Mouse (Mus musculus) midbrain, postnatal 0 days (tissue): ENCODE data around the gene Gas2. TPM values are rescaled to one million over a fixed set of nuclear protein-coding genes. Genes with fewer than 3 reads are reported as not detected.

Experiments used
- ATAC-seq: fragments of 200-750 bp; cut with Nextera tagmentation; 2 replicates; pipeline ENCODE4 v1.8.0; 2017; ENCODE audit warnings: moderate number of reproducible peaks, mild to moderate bottlenecking, moderate TSS enrichment, moderate library complexity; ENCODE audit not compliant: low FRiP score
- DNase-seq: peaks from one replicate; pipeline ENCODE4 v3.0.0-alpha.2; 2015; ENCODE audit warnings: low spot score
- H3K27ac ChIP-seq: fragments of 300-500 bp; sonication (generic); 2 replicates; pipeline ENCODE4 v1.5.1; 2014; ENCODE audit warnings: low read depth, mild to moderate bottlenecking, low read length, mixed read lengths
- H3K27me3 ChIP-seq: fragments of 300-500 bp; sonication (generic); 2 replicates; pipeline ENCODE4 v1.6.1; 2014; ENCODE audit warnings: low read length, control low read depth, mixed read lengths; ENCODE audit not compliant: insufficient read depth
- H3K36me3 ChIP-seq: fragments of 300-500 bp; sonication (generic); 2 replicates; pipeline ENCODE4 v1.6.1; 2014; ENCODE audit warnings: low read length, control low read depth, mixed read lengths; ENCODE audit not compliant: insufficient read depth
- H3K4me1 ChIP-seq: fragments of 300-500 bp; sonication (generic); 2 replicates; pipeline ENCODE4 v1.6.1; 2014; ENCODE audit warnings: mild to moderate bottlenecking, control low read depth, antibody characterized with exemption, low read length, mixed read lengths; ENCODE audit not compliant: insufficient read depth
- H3K4me2 ChIP-seq: fragments of 300-500 bp; sonication (generic); 2 replicates; pipeline ENCODE4 v1.6.1; 2014; ENCODE audit warnings: low read depth, mild to moderate bottlenecking, low read length, mixed read lengths; ENCODE audit not compliant: poor library complexity, severe bottlenecking
- H3K4me3 ChIP-seq: fragments of 300-500 bp; sonication (generic); 2 replicates; pipeline ENCODE4 v1.5.1; 2014; ENCODE audit warnings: low read depth, mild to moderate bottlenecking, low read length, moderate library complexity
- H3K9ac ChIP-seq: fragments of 300-500 bp; sonication (generic); replicated peaks from 2 replicates; pipeline ENCODE4 v1.6.1; 2014; ENCODE audit warnings: mild to moderate bottlenecking, low read length, moderate library complexity, mixed read lengths; ENCODE audit not compliant: poor library complexity, severe bottlenecking
- H3K9me3 ChIP-seq: fragments of 300-500 bp; sonication (generic); 2 replicates; pipeline ENCODE4 v1.6.1; 2016; ENCODE audit warnings: low read length, control low read depth
- CTCF ChIP-seq: IDR thresholded peaks from 2 replicates; pipeline ENCODE4 v1.5.1; 2016; ENCODE audit warnings: antibody characterized with exemption, mild to moderate bottlenecking
- WGBS: fragments of 180-500 bp; shearing (Covaris S2); extraction: QIAGEN DNeasy Blood & Tissue Kit; methylation state at CpG from one replicate; pipeline ENCODE4 v1.1.7; 2014; 5-methylcytosine and 5-hydroxymethylcytosine counted together
- polyA plus RNA-seq: library from polyadenylated mRNA; unstranded; fragments of >200 nt; fragmentation: Nextera tagmentation; extraction: Ambion mirVana; gene quantifications from 2 replicates; pipeline ENCODE4 v1.2.1, GENCODE M21; 2015
- total RNA-seq: library from RNA; depleted of rRNA; stranded (reverse); fragments of >200 nt; gene quantifications from 2 replicates; pipeline ENCODE4 v1.2.3, GENCODE M21; 2014; rRNA removed

Gas2 gene
- 17.5 and 37.1 TPM in 2 replicates for total RNA-seq
- 14.7 and 15.0 TPM in 2 replicates for polyA plus RNA-seq

DNA sequence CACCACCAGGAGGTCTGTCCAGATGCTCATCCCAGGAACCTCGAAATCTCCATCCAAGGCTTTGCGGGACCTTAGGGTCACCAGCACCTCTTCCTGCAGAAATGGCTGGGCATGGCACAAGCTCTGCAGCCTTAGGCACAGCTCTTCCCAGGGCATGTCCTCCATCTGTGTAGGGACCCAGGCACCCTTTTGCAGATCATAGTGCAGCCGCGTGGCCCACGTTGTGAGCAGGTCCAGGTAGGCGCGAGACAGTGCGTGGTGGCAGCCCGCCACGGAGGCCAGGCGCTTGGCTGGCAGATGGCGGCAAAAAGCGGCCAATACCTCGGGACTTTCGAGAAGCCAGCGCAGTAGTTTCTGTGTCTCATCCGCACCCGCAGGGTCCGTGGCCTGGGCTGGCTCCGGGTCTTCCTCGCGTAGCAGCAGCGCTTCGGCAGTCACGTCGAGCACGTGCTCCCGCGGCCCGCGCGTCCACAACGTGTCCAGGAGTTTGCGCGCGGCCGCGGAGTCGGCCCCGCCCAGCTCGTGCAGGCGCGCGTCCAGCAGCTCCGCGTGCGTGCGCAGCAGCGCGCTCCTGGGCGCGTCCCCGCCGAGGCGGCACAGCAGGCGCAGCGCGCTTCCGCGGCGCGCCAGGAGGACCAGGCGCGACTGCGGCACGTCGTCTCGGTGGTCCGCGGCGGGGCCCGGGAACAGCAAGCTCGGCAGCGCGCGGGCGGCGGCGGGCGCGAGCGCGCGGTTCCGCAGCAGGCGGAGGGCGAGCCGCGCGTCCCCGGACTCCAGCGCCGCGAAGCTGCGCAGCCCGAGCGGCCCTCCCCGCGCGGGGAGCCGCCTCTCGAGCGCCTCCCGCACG is at the start of gene Gas2:
Gene Gas2, plus strand, starts transcription at position 766 of the 847 bp plus-strand sequence.
- H3K9ac ChIP-seq: peak within 1 kb of the TSS; percentile 79
- H3K4me3 ChIP-seq: peak within 1 kb of the TSS; percentile 75
- no peaks in the 10 kb centered on the region for H3K36me3 ChIP-seq
- DNase-seq (peak; percentile 93), ATAC-seq (peak; percentile 90)
- WGBS: 11% methylated on average over 64 of the region's 105 CpGs
- no peaks in the 10 kb centered on the region for H3K27me3 ChIP-seq
- H3K4me2 ChIP-seq: peak within 1 kb of the TSS; percentile 66
- H3K27ac ChIP-seq: peak within 1 kb of the TSS; percentile 98
- H3K9me3 ChIP-seq: no peaks in the 10 kb centered on the region
- no peaks in the 10 kb centered on the region; the same call in 1 of the 2 replicates for H3K4me1 ChIP-seq
- TF ChIP-seq CTCF: no peak

DNA sequence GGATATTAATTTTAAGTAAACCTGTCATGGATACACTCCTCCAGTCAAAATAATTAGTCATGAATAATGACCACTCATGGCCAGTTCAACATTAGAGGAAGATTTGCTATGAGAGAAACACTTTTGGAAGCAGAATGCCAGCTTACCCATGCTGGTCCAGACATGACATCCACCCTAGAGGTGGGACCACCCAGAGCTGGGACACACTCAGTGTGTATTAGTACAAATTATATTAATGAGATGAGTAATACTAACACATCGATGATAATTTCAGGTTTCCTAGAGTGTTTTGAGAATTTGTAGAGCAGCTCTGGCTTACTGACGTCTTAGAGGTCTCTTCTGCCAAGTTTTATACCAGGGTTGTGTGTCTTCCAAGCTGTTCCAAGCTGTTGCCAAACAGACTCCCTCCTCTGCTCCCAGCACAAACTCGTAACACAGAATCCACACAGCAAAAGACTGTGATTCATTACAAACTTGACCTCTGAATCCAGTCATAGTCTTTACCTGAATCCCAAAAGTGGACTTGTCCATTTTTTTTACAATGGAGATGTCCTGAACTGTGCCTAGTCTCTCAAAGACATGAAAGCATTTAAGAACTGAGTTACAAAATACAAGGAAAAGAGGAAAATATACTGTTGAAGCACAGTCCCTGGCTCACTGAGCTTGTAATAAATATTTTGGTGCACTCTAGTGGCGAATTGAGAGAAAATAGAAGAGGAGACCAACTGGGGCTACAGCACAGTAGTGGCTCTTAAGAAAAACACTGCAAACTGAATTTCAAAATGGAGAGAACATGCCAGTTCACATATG is 46.1 kb upstream of the Gas2 start:
- H3K36me3 ChIP-seq: no peaks in the 10 kb centered on the region
- DNase-seq: peak; percentile 78
- no peaks in the 10 kb centered on the region for H3K27me3 ChIP-seq
- no peak overlapping the region for H3K4me3 ChIP-seq
- no peaks in the 10 kb centered on the region for H3K9me3 ChIP-seq
- H3K27ac ChIP-seq: no peak overlapping the region
- no peak overlapping the region for H3K9ac ChIP-seq
- ATAC-seq: peak; percentile 56
- no peak overlapping the region for H3K4me2 ChIP-seq
- TF ChIP-seq CTCF: peak; percentile 80
- 57% methylated on average over 4 of the region's 4 CpGs for WGBS
- H3K4me1 ChIP-seq: no peaks in the 10 kb centered on the region

DNA sequence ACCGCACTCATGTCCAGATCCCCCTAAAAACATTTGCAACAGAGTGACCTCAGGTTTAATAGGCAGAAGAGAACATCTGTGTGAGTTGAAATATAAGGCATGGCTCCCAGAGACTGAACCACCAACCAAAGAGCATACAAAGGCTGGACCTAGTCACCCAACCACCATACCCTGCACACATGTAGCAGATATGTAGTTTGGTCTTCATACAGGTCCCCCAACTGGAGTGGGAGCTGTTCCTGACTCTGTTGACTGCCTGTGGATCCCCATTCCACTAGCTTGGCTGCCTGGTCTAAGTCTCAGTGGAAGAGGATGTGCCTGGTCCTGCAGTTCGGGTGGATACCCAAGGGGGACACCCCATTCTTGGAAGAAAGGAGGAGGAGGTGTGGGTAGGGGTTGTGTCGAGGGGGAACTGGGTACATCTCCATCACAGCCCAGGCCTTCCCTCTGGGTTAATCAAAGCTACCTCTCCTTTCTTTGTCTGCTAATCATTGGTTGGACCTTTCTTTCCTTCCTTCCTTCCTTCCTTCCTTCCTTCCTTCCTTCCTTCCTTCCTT is 45.5 kb upstream of the Gas2 start:
- no peak for DNase-seq
- no peaks in the 10 kb centered on the region for H3K9me3 ChIP-seq
- no peak overlapping the region for H3K4me3 ChIP-seq
- H3K4me1 ChIP-seq: no peaks in the 10 kb centered on the region
- no peak for ATAC-seq
- no peak overlapping the region for H3K4me2 ChIP-seq
- H3K27me3 ChIP-seq: no peaks in the 10 kb centered on the region
- 63% methylated on average over 3 of the region's 3 CpGs for WGBS
- H3K27ac ChIP-seq: no peak overlapping the region
- no peak for TF ChIP-seq CTCF
- H3K36me3 ChIP-seq: no peaks in the 10 kb centered on the region
- H3K9ac ChIP-seq: no peak overlapping the region

- ATAC-seq (no peak), DNase-seq (no peak)
- Histone ChIP-seq H3K27me3 (no peaks in the 10 kb centered on the region), H3K36me3 (no peaks in the 10 kb centered on the region), H3K4me3 (no peak overlapping the region), H3K27ac (no peak overlapping the region), H3K4me1 (no peaks in the 10 kb centered on the region), H3K9me3 (no peaks in the 10 kb centered on the region), H3K4me2 (no peak overlapping the region), H3K9ac (no peak overlapping the region)
- 73% methylated on average over 3 of the region's 3 CpGs for WGBS
- no peak for TF ChIP-seq CTCF
Measured at GRCm38 (mm10) chr7:51818251-51818974, 43.4 kb upstream of the Gas2 start.

DNA sequence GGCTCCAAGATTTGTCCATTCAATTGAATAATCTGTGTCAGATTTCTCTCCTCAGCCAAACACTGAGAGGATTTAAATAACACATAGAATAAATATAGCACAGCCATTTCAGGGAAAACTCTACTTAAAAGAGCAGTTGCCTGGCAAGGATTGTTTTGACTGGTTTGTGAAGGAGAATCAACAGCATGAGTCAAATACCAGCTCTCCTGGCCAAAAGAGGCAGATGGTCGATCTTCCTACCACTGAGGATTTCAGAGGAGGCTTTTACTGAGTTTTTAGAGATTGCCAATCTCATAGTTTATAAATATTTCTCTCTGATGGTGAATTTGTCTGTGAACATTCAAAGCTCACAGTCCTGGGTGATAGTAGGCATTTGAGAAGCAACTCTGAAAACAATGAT is 41.9 kb upstream of the Gas2 start:
- no peak overlapping the region for H3K4me2 ChIP-seq
- H3K4me3 ChIP-seq: no peak overlapping the region
- ATAC-seq: no peak
- H3K9ac ChIP-seq: no peak overlapping the region
- no peaks in the 10 kb centered on the region for H3K9me3 ChIP-seq
- H3K36me3 ChIP-seq: no peaks in the 10 kb centered on the region
- no peaks in the 10 kb centered on the region for H3K27me3 ChIP-seq
- no peak for DNase-seq
- no peaks in the 10 kb centered on the region for H3K4me1 ChIP-seq
- TF ChIP-seq CTCF: no peak
- 77% methylated on average over 1 of the region's 1 CpGs for WGBS
- H3K27ac ChIP-seq: no peak overlapping the region
